Comparison of ENCODE assay signal across 16 mouse cellular contexts in genomic region chr4:102913700-102914327, GRCm38 (mm10).
DNase-seq lines count a peak whose midpoint lies in the region; ATAC-seq and TF ChIP-seq lines count a peak whose summit lies in the region.
"Had no signal": no experiment of that assay in that cellular context is flagged by ENCODE, and none has a peak within 500 bp of the region (broad histone marks: within the 10 kb centered on the region; RNA-seq: fewer than 3 reads in every experiment).

No protein-coding gene starts in this region.

- no peak overlapping the region for H3K27ac ChIP-seq in kidney, postnatal 0 days
- H3K27ac ChIP-seq: embryonic facial prominence, embryonic 12.5 days; limb, embryonic 15.5 days; stomach, embryonic 15.5 days had no signal

- DNase-seq in kidney, postnatal 0 days (ENCODE audit: low spot score): peak; percentile 2
- no peak for DNase-seq in kidney, postnatal 14 days
- DNase-seq in 416B (ENCODE audit: low read depth) (peak; percentile 39), Patski (ENCODE audit: low read depth, low spot score) (no peak)
- DNase-seq in naive thymus-derived CD4-positive, alpha-beta T cell, adult 2 months (ENCODE audit: low read depth): peak; percentile 5
- DNase-seq in heart, adult 9 months (ENCODE audit: low spot score in 2 of 2): no peak
- no peak for DNase-seq in urinary bladder, adult 18-20 months (ENCODE audit: low spot score in 2 of 2)
- DNase-seq: adrenal gland, postnatal 14 days; heart, postnatal 36 days; kidney, adult 18-20 months; right cerebral cortex, postnatal 4 days had no signal

- peak; percentile 33; the same call in 1 of the 2 replicates for TF ChIP-seq CTCF in kidney, postnatal 0 days (IDR thresholded peaks at IDR 0.05; ENCODE audit: low read depth)
- TF ChIP-seq CTCF in Patski (IDR thresholded peaks at IDR 0.05): peak; percentile 19

- no peaks in the 10 kb centered on the region for H3K9me3 ChIP-seq in kidney, postnatal 0 days (replicated peaks; ENCODE audit: low read length)
- H3K9me3 ChIP-seq: embryonic facial prominence, embryonic 12.5 days; limb, embryonic 15.5 days; stomach, embryonic 15.5 days had no signal

- no peaks in the 10 kb centered on the region for H3K36me3 ChIP-seq in kidney, postnatal 0 days (ENCODE audit: insufficient read depth, low read length)
- H3K36me3 ChIP-seq: embryonic facial prominence, embryonic 12.5 days; limb, embryonic 15.5 days; stomach, embryonic 15.5 days had no signal

- CTCF ChIA-PET in Patski (lab: Charles Lee): no interaction called here

- POLR2A ChIA-PET in Patski (lab: Charles Lee): no interaction called here

- H3K4me2 ChIP-seq in kidney, postnatal 0 days (ENCODE audit: low read length): no peak overlapping the region
- H3K4me2 ChIP-seq: embryonic facial prominence, embryonic 12.5 days; limb, embryonic 15.5 days; midbrain, embryonic 11.5 days; stomach, embryonic 15.5 days had no signal

- in situ Hi-C loops in Patski (cut with MboI; ENCODE audit: low pct_unique_long_range_greater_than_20kb): no loop called here

- 70% methylated on average over 5 of the region's 5 CpGs for WGBS in kidney, postnatal 0 days

- H3K9ac ChIP-seq in kidney, postnatal 0 days (ENCODE audit: low read depth, low read length): no peak overlapping the region
- H3K9ac ChIP-seq: embryonic facial prominence, embryonic 12.5 days; limb, embryonic 15.5 days; stomach, embryonic 15.5 days had no signal

- H3K4me3 ChIP-seq in kidney, postnatal 0 days (replicated peaks; ENCODE audit: low read depth, low read length): no peak overlapping the region
- H3K4me3 ChIP-seq: embryonic facial prominence, embryonic 12.5 days; limb, embryonic 15.5 days; stomach, embryonic 15.5 days had no signal

- H3K27me3 ChIP-seq in kidney, postnatal 0 days (ENCODE audit: insufficient read depth, low read length): no peaks in the 10 kb centered on the region
- no peaks in the 10 kb centered on the region for H3K27me3 ChIP-seq in Patski
- H3K27me3 ChIP-seq: embryonic facial prominence, embryonic 12.5 days; limb, embryonic 15.5 days; stomach, embryonic 15.5 days had no signal

- ATAC-seq in kidney, postnatal 0 days (replicated peaks; ENCODE audit: low FRiP score, low read depth): no peak
- no peak for ATAC-seq in Patski
- no peak for ATAC-seq in inflammation-experienced regulatory T-cells, adult 6 months

- no peaks in the 10 kb centered on the region for H3K4me1 ChIP-seq in kidney, postnatal 0 days (replicated peaks; ENCODE audit: insufficient read depth, low read length)
- H3K4me1 ChIP-seq: embryonic facial prominence, embryonic 12.5 days; limb, embryonic 15.5 days; stomach, embryonic 15.5 days had no signal

Comparison
In these comparisons a context has a peak if more than half of its experiments do, and no peak if none do; other contexts are left out.
1. DNase-seq: peak in kidney, postnatal 0 days (single experiment), 416B (single experiment) and naive thymus-derived CD4-positive, alpha-beta T cell, adult 2 months (single experiment); none in kidney, postnatal 14 days (single experiment), Patski (single experiment), heart, adult 9 months (0 of 2) and urinary bladder, adult 18-20 months (0 of 2).